Mouse (Mus musculus): Measurements from ENCODE around the gene Pafah1b2.

DNA sequence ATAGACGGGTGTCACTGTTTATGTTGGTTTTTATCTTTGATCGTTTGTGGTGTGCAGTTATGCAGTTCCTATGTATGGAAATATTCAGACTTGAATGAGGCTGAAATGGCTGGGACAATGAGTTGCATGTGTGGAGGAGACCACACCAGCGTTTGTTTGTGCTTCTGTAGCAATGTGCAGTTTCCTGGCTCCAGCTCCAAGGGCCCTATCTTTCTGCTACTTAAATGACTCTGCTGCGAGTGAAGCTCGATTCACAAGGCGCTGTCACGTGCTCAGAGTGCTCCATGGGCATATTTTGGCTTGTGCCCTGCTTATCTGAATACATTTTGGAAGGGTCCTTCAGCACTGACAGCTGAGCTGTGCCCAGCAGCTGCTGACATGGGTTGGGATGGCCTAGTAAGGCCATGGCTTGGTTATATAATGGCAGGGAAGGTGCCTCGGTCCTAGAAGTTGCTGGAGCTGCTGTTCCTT is 2.6 kb upstream of the Pafah1b2 start:
- TF ChIP-seq GATA1 (IDR thresholded peaks at IDR 0.05; ENCODE audit: low read length) (no peak), TAL1 (IDR thresholded peaks at IDR 0.05; ENCODE audit: low read length) (no peak)

Data from erythroblast, embryonic 14.5 days (primary cell).